Mouse (Mus musculus): Measurements from ENCODE around the gene Gm20388. TPM values are rescaled to one million over a fixed set of nuclear protein-coding genes. Genes with fewer than 3 reads are reported as not detected.
A peak's percentile ranks its signal among the peaks of the same experiment; 100 is the strongest.

The Gm20388 gene
- polyA plus RNA-seq, 1 experiment from 2014 or later, result not detected

- peak overlapping the region; percentile 26; the same call in 1 of the 2 replicates for H3K9ac ChIP-seq (ENCODE audit: low read depth, low read length)
- H3K4me1 ChIP-seq (replicated peaks; ENCODE audit: control insufficient read depth, insufficient read depth, low read length), result no peaks in the 10 kb centered on the region
- no peak for TF ChIP-seq CTCF (IDR thresholded peaks at IDR 0.05; ENCODE audit: low read depth)
- WGBS, result 4% methylated on average over 50 of the region's 55 CpGs
- H3K27me3 ChIP-seq (replicated peaks; ENCODE audit: control insufficient read depth, insufficient read depth, low read length), result peaks cover 72% of the 10 kb centered on the region
- H3K4me3 ChIP-seq (ENCODE audit: low read depth, low read length), result peak overlapping the region; percentile 36
- no peaks in the 10 kb centered on the region for H3K36me3 ChIP-seq (ENCODE audit: control insufficient read depth, insufficient read depth)
- H3K9me3 ChIP-seq (ENCODE audit: control insufficient read depth), result no peaks in the 10 kb centered on the region
- ATAC-seq, result no peak
- peak overlapping the region; percentile 51 for H3K4me2 ChIP-seq (replicated peaks; ENCODE audit: low read depth)
- H3K27ac ChIP-seq (ENCODE audit: low read depth, low read length), result peak overlapping the region; percentile 68
Observed at GRCm38 (mm10) chr8:121128531-121129264, 1218.1 kb downstream of the Gm20388 start.

DNA sequence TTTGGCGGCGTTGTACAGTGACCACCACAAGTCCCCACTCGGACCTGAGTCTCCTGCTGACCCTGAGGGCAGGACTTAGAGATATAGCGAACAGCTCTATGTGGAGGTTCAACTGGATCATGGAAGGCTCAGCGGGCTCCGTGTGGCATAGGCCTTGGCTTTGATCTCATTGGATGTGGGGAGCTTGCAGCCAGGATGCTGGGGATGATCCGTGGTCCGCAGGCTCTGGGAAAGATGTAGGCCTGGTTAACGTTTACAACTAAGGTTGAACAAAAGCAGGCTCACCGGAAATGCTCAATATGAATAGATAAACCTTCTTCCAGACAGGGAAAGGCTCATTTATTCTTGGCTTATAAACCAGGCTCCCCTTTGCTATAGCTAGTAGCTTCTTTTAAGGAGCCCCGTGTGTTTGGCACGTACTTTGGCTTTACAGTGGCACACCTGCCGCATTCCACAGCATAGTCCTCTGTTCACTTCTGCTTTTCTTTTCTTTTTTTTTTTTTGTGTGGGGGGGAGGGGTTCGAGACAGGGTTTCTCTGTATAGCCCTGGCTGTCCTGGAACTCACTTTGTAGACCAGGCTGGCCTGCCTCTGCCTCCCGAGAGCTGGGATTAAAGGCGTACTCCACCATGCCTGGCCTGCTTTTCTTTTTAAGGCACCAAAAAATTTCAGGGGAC is 1218.8 kb downstream of the Gm20388 start:
- 27% methylated on average over 16 of the region's 16 CpGs for WGBS
- H3K9ac ChIP-seq (ENCODE audit: low read depth, low read length), result no peak overlapping the region
- ATAC-seq, result no peak
- H3K36me3 ChIP-seq (ENCODE audit: control insufficient read depth, insufficient read depth), result no peaks in the 10 kb centered on the region
- TF ChIP-seq CTCF (IDR thresholded peaks at IDR 0.05; ENCODE audit: low read depth), result no peak
- no peaks in the 10 kb centered on the region for H3K9me3 ChIP-seq (ENCODE audit: control insufficient read depth)
- peak overlapping the region; percentile 36 for H3K4me3 ChIP-seq (ENCODE audit: low read depth, low read length)
- peak overlapping the region; percentile 32; the same call in 1 of the 2 replicates for H3K4me2 ChIP-seq (replicated peaks; ENCODE audit: low read depth)
- H3K27ac ChIP-seq (ENCODE audit: low read depth, low read length), result no peak overlapping the region
- no peaks in the 10 kb centered on the region for H3K4me1 ChIP-seq (replicated peaks; ENCODE audit: control insufficient read depth, insufficient read depth, low read length)
- peaks cover 66% of the 10 kb centered on the region for H3K27me3 ChIP-seq (replicated peaks; ENCODE audit: control insufficient read depth, insufficient read depth, low read length)

DNA sequence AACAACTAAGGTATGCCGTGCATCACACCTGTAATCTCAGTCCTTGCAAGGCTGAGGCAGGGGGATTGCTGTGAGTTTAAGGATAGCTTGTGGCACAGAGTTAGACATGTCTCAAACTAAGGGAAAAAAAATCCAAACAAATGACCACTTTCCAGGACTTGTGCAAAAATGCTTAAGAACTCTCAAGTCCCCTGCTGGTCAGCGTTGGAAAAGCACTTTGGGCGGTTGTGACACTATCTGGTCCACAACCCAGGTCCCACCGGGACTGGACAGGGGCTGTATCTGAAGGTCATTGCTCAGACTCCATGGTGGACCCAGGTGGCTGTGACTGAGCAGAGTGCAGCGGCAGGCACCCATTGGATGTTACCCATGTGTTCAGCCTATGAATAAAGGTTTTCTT is 1219.9 kb downstream of the Gm20388 start:
- H3K4me2 ChIP-seq (replicated peaks; ENCODE audit: low read depth), result peak overlapping the region; percentile 25; the same call in 1 of the 2 replicates
- H3K4me3 ChIP-seq (ENCODE audit: low read depth, low read length), result peak overlapping the region; percentile 1; the same call in 1 of the 2 replicates
- H3K36me3 ChIP-seq (ENCODE audit: control insufficient read depth, insufficient read depth), result no peaks in the 10 kb centered on the region
- peaks cover 55% of the 10 kb centered on the region for H3K27me3 ChIP-seq (replicated peaks; ENCODE audit: control insufficient read depth, insufficient read depth, low read length)
- no peak overlapping the region for H3K9ac ChIP-seq (ENCODE audit: low read depth, low read length)
- H3K9me3 ChIP-seq (ENCODE audit: control insufficient read depth), result no peaks in the 10 kb centered on the region
- no peak for ATAC-seq
- H3K27ac ChIP-seq (ENCODE audit: low read depth, low read length), result no peak overlapping the region
- 35% methylated on average over 5 of the region's 5 CpGs for WGBS
- H3K4me1 ChIP-seq (replicated peaks; ENCODE audit: control insufficient read depth, insufficient read depth, low read length), result no peaks in the 10 kb centered on the region
- TF ChIP-seq CTCF (IDR thresholded peaks at IDR 0.05; ENCODE audit: low read depth), result peak; percentile 70

- TF ChIP-seq CTCF (IDR thresholded peaks at IDR 0.05; ENCODE audit: low read depth), result no peak
- H3K4me1 ChIP-seq (replicated peaks; ENCODE audit: control insufficient read depth, insufficient read depth, low read length), result no peaks in the 10 kb centered on the region
- no peak overlapping the region for H3K27ac ChIP-seq (ENCODE audit: low read depth, low read length)
- no peak overlapping the region for H3K9ac ChIP-seq (ENCODE audit: low read depth, low read length)
- H3K27me3 ChIP-seq (replicated peaks; ENCODE audit: control insufficient read depth, insufficient read depth, low read length), result peaks cover 31% of the 10 kb centered on the region
- 80% methylated on average over 5 of the region's 5 CpGs for WGBS
- H3K36me3 ChIP-seq (ENCODE audit: control insufficient read depth, insufficient read depth), result no peaks in the 10 kb centered on the region
- peaks cover 4% of the 10 kb centered on the region; the same call in 1 of the 2 replicates for H3K9me3 ChIP-seq (ENCODE audit: control insufficient read depth)
- H3K4me2 ChIP-seq (replicated peaks; ENCODE audit: low read depth), result no peak overlapping the region
- ATAC-seq, result no peak
- no peak overlapping the region for H3K4me3 ChIP-seq (ENCODE audit: low read depth, low read length)
Observed at GRCm38 (mm10) chr8:121132961-121133513, 1222.4 kb downstream of the Gm20388 start.

- Histone ChIP-seq H3K27ac (ENCODE audit: low read depth, low read length) (no peak overlapping the region), H3K27me3 (replicated peaks; ENCODE audit: control insufficient read depth, insufficient read depth, low read length) (peaks cover 21% of the 10 kb centered on the region), H3K9ac (ENCODE audit: low read depth, low read length) (no peak overlapping the region), H3K9me3 (ENCODE audit: control insufficient read depth) (peaks cover 4% of the 10 kb centered on the region; the same call in 1 of the 2 replicates), H3K4me1 (replicated peaks; ENCODE audit: control insufficient read depth, insufficient read depth, low read length) (no peaks in the 10 kb centered on the region), H3K4me3 (ENCODE audit: low read depth, low read length) (no peak overlapping the region), H3K36me3 (ENCODE audit: control insufficient read depth, insufficient read depth) (no peaks in the 10 kb centered on the region), H3K4me2 (replicated peaks; ENCODE audit: low read depth) (no peak overlapping the region)
- no peak for ATAC-seq
- TF ChIP-seq CTCF (IDR thresholded peaks at IDR 0.05; ENCODE audit: low read depth), result no peak
- WGBS, result 83% methylated on average over 10 of the region's 10 CpGs
Observed at GRCm38 (mm10) chr8:121134102-121134501, 1223.5 kb downstream of the Gm20388 start.

- H3K4me2 ChIP-seq (replicated peaks; ENCODE audit: low read depth), result no peak overlapping the region
- no peaks in the 10 kb centered on the region for H3K4me1 ChIP-seq (replicated peaks; ENCODE audit: control insufficient read depth, insufficient read depth, low read length)
- H3K36me3 ChIP-seq (ENCODE audit: control insufficient read depth, insufficient read depth), result no peaks in the 10 kb centered on the region
- peaks cover 4% of the 10 kb centered on the region; the same call in 1 of the 2 replicates for H3K9me3 ChIP-seq (ENCODE audit: control insufficient read depth)
- WGBS, result 83% methylated on average over 11 of the region's 11 CpGs
- no peak overlapping the region for H3K9ac ChIP-seq (ENCODE audit: low read depth, low read length)
- H3K27ac ChIP-seq (ENCODE audit: low read depth, low read length), result no peak overlapping the region
- ATAC-seq, result no peak
- no peak for TF ChIP-seq CTCF (IDR thresholded peaks at IDR 0.05; ENCODE audit: low read depth)
- peaks cover 17% of the 10 kb centered on the region for H3K27me3 ChIP-seq (replicated peaks; ENCODE audit: control insufficient read depth, insufficient read depth, low read length)
- H3K4me3 ChIP-seq (ENCODE audit: low read depth, low read length), result no peak overlapping the region
Observed at GRCm38 (mm10) chr8:121134512-121134911, 1223.9 kb downstream of the Gm20388 start.
